Mouse (Mus musculus): Measurements from ENCODE around the gene Srp54c. TPM values are rescaled to one million over a fixed set of nuclear protein-coding genes. Genes with fewer than 3 reads are reported as not detected.

Srp54c gene
- polyA plus RNA-seq, 1 experiment = not detected

- WGBS = 75% methylated on average over 9 of the region's 9 CpGs
- TF ChIP-seq POLR2A (IDR thresholded peaks at IDR 0.05; ENCODE audit: insufficient read depth, low read depth, low read length) (no peak), CTCF (IDR thresholded peaks at IDR 0.05; ENCODE audit: insufficient read depth, low read depth, low read length) (no peak)
- Histone ChIP-seq H3K4me1 (ENCODE audit: control insufficient read depth, insufficient read depth, low read length) (peaks cover 6% of the 10 kb centered on the region), H3K27ac (ENCODE audit: insufficient read depth, low read depth, low read length) (no peak overlapping the region), H3K4me3 (ENCODE audit: insufficient read depth, low read depth, low read length) (no peak overlapping the region)
Measured at GRCm38 (mm10) chr12:55298112-55298511, 68.1 kb downstream of the Srp54c start.

GRCm38 (mm10) chr12:55299336-55299735, 69.4 kb downstream of the Srp54c start, which contains the start of gene 1110008L16Rik:
TSS of gene 1110008L16Rik (plus strand) at chr12:55299577.
- H3K4me3 ChIP-seq (ENCODE audit: insufficient read depth, low read depth, low read length) = no peak within 1 kb of the TSS
- 88% methylated on average over 5 of the region's 5 CpGs for WGBS
- no peak within 1 kb of the TSS for H3K27ac ChIP-seq (ENCODE audit: insufficient read depth, low read depth, low read length)
- peaks cover 6% of the 10 kb centered on the region for H3K4me1 ChIP-seq (ENCODE audit: control insufficient read depth, insufficient read depth, low read length)
- TF ChIP-seq CTCF (IDR thresholded peaks at IDR 0.05; ENCODE audit: insufficient read depth, low read depth, low read length) (no peak), POLR2A (IDR thresholded peaks at IDR 0.05; ENCODE audit: insufficient read depth, low read depth, low read length) (no peak)

- no peak for TF ChIP-seq POLR2A (IDR thresholded peaks at IDR 0.05; ENCODE audit: insufficient read depth, low read depth, low read length)
- TF ChIP-seq CTCF (IDR thresholded peaks at IDR 0.05; ENCODE audit: insufficient read depth, low read depth, low read length) = no peak
- H3K27ac ChIP-seq (ENCODE audit: insufficient read depth, low read depth, low read length) = no peak overlapping the region
- 83% methylated on average over 3 of the region's 3 CpGs for WGBS
- H3K4me3 ChIP-seq (ENCODE audit: insufficient read depth, low read depth, low read length) = no peak overlapping the region
- peaks cover 6% of the 10 kb centered on the region for H3K4me1 ChIP-seq (ENCODE audit: control insufficient read depth, insufficient read depth, low read length)
Measured at GRCm38 (mm10) chr12:55300820-55301351, 70.9 kb downstream of the Srp54c start.

GRCm38 (mm10) chr12:55301472-55302300, 71.7 kb downstream of the Srp54c start:
- peak overlapping the region; percentile 37 for H3K4me3 ChIP-seq (ENCODE audit: insufficient read depth, low read depth, low read length)
- WGBS = 32% methylated on average over 11 of the region's 11 CpGs
- H3K27ac ChIP-seq (ENCODE audit: insufficient read depth, low read depth, low read length) = no peak overlapping the region
- no peak for TF ChIP-seq CTCF (IDR thresholded peaks at IDR 0.05; ENCODE audit: insufficient read depth, low read depth, low read length)
- no peak for TF ChIP-seq POLR2A (IDR thresholded peaks at IDR 0.05; ENCODE audit: insufficient read depth, low read depth, low read length)
- peaks cover 6% of the 10 kb centered on the region for H3K4me1 ChIP-seq (ENCODE audit: control insufficient read depth, insufficient read depth, low read length)

- H3K4me3 ChIP-seq (ENCODE audit: insufficient read depth, low read depth, low read length) = peak within 1 kb of the TSS; percentile 97
- TF ChIP-seq CTCF (IDR thresholded peaks at IDR 0.05; ENCODE audit: insufficient read depth, low read depth, low read length) (no peak), POLR2A (IDR thresholded peaks at IDR 0.05; ENCODE audit: insufficient read depth, low read depth, low read length) (peak; percentile 48; the same call in 1 of the 2 replicates)
- WGBS = under 1% methylated on average over 55 of the region's 55 CpGs
- H3K4me1 ChIP-seq (ENCODE audit: control insufficient read depth, insufficient read depth, low read length) = peaks cover 6% of the 10 kb centered on the region
- peak within 1 kb of the TSS; percentile 98 for H3K27ac ChIP-seq (ENCODE audit: insufficient read depth, low read depth, low read length)
Measured at GRCm38 (mm10) chr12:55302485-55303441, 72.8 kb downstream of the Srp54c start, which contains the start of gene Ppp2r3c. TSS of gene Ppp2r3c (minus strand) at chr12:55302998.

GRCm38 (mm10) chr12:55306371-55306770, 76.4 kb downstream of the Srp54c start:
- 0 out of 2 replicates have a peak, but pooled peaks cover 2% of the 10 kb centered on the region for H3K4me1 ChIP-seq (ENCODE audit: control insufficient read depth, insufficient read depth, low read length)
- WGBS = 95% methylated on average over 4 of the region's 4 CpGs
- H3K27ac ChIP-seq (ENCODE audit: insufficient read depth, low read depth, low read length) = no peak overlapping the region
- TF ChIP-seq CTCF (IDR thresholded peaks at IDR 0.05; ENCODE audit: insufficient read depth, low read depth, low read length) (no peak), POLR2A (IDR thresholded peaks at IDR 0.05; ENCODE audit: insufficient read depth, low read depth, low read length) (no peak)
- H3K4me3 ChIP-seq (ENCODE audit: insufficient read depth, low read depth, low read length) = no peak overlapping the region

GRCm38 (mm10) chr12:55307566-55307965, 77.6 kb downstream of the Srp54c start:
- no peak for TF ChIP-seq POLR2A (IDR thresholded peaks at IDR 0.05; ENCODE audit: insufficient read depth, low read depth, low read length)
- no peak for TF ChIP-seq CTCF (IDR thresholded peaks at IDR 0.05; ENCODE audit: insufficient read depth, low read depth, low read length)
- no peaks in the 10 kb centered on the region for H3K4me1 ChIP-seq (ENCODE audit: control insufficient read depth, insufficient read depth, low read length)
- 46% methylated on average over 6 of the region's 6 CpGs for WGBS
- no peak overlapping the region for H3K27ac ChIP-seq (ENCODE audit: insufficient read depth, low read depth, low read length)
- no peak overlapping the region for H3K4me3 ChIP-seq (ENCODE audit: insufficient read depth, low read depth, low read length)

- Histone ChIP-seq H3K4me3 (ENCODE audit: insufficient read depth, low read depth, low read length) (no peak overlapping the region), H3K4me1 (ENCODE audit: control insufficient read depth, insufficient read depth, low read length) (no peaks in the 10 kb centered on the region), H3K27ac (ENCODE audit: insufficient read depth, low read depth, low read length) (no peak overlapping the region)
- TF ChIP-seq POLR2A (IDR thresholded peaks at IDR 0.05; ENCODE audit: insufficient read depth, low read depth, low read length) (no peak), CTCF (IDR thresholded peaks at IDR 0.05; ENCODE audit: insufficient read depth, low read depth, low read length) (no peak)
- 93% methylated on average over 9 of the region's 9 CpGs for WGBS
Measured at GRCm38 (mm10) chr12:55308731-55309130, 78.8 kb downstream of the Srp54c start.

Data from olfactory bulb, adult 2 months (tissue).